Mouse (Mus musculus) cortical plate, adult 2 months (tissue): ENCODE measurements around the gene Gabpb2.

Experiments
- CTCF ChIP-seq: fragments of 200-500 bp; IDR thresholded peaks from 2 replicates; pipeline ENCODE4 v1.5.1; 2011; ENCODE audit warnings: mild to moderate bottlenecking, control low read depth, low read length; ENCODE audit not compliant: insufficient read depth; ENCODE audit errors: extremely low read depth
- POLR2A ChIP-seq: fragments of 200-500 bp; IDR thresholded peaks from 2 replicates; pipeline ENCODE4 v1.6.1; 2011; ENCODE audit warnings: mild to moderate bottlenecking, low read length, control low read depth; ENCODE audit not compliant: insufficient read depth; ENCODE audit errors: extremely low read depth

DNA sequence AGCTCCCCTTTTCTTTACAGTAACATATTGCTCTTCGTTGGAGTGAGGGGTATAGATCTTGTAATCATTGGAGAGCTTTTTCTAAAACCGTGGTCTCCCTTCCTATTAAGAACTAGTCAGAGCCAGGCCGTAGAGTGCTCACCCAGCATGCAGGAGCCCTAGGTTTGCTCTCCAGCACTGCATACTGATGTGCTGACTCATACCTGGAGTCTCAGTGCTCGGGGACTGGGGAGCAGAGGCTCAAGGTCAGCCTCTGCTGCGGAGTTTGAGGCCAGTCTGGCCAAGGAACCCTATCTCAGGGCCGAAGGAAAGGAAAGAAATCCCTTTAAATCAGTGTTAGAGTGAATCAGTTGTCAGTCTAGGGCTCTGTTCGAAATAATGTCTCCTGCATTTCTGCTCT lies 15.1 kb upstream of the Gabpb2 start:
- TF ChIP-seq POLR2A = no peak
- TF ChIP-seq CTCF = no peak
